Mouse (Mus musculus): ENCODE measurements around the gene Brat1. TPM values are rescaled to one million over a fixed set of nuclear protein-coding genes. Genes with fewer than 3 reads are reported as not detected.
A peak's percentile ranks its signal among the peaks of the same experiment; 100 is the strongest.

The Brat1 gene
- total and polyA plus RNA-seq, 2 experiments = 5.5 to 14.4 TPM

GRCm38 (mm10) chr5:140767704-140768141 is 62.9 kb downstream of the Brat1 start:
- H3K27ac ChIP-seq (replicated peaks; ENCODE audit: insufficient read depth, low read depth, low read length) = peak overlapping the region; percentile 73
- H3K4me1 ChIP-seq (ENCODE audit: control insufficient read depth, insufficient read depth, low read length) = peaks cover 22% of the 10 kb centered on the region
- no peaks in the 10 kb centered on the region for H3K36me3 ChIP-seq (ENCODE audit: control insufficient read depth, insufficient read depth, low read length)
- peak overlapping the region; percentile 29; the same call in 1 of the 2 replicates for H3K9ac ChIP-seq (ENCODE audit: low read depth, low read length)
- WGBS = 57% methylated on average over 9 of the region's 9 CpGs
- peak; percentile 32 for DNase-seq (ENCODE audit: extremely low read depth, low read depth, low spot score)
- H3K4me3 ChIP-seq (ENCODE audit: insufficient read depth, low read depth, low read length) = no peak overlapping the region
- TF ChIP-seq POLR2A (IDR thresholded peaks at IDR 0.05; ENCODE audit: extremely low read depth, insufficient read depth, low read length) (no peak), CTCF (IDR thresholded peaks at IDR 0.05; ENCODE audit: low read depth, low read length) (no peak)
- H3K79me2 ChIP-seq (ENCODE audit: control insufficient read depth, insufficient read depth, low read length) = peaks cover 5% of the 10 kb centered on the region; the same call in 1 of the 2 replicates
- no peaks in the 10 kb centered on the region for H3K27me3 ChIP-seq (ENCODE audit: control insufficient read depth, insufficient read depth, low read length)

GRCm38 (mm10) chr5:140768333-140768732 is 63.5 kb downstream of the Brat1 start:
- Histone ChIP-seq H3K4me1 (ENCODE audit: control insufficient read depth, insufficient read depth, low read length) (peaks cover 22% of the 10 kb centered on the region), H3K27me3 (ENCODE audit: control insufficient read depth, insufficient read depth, low read length) (no peaks in the 10 kb centered on the region), H3K79me2 (ENCODE audit: control insufficient read depth, insufficient read depth, low read length) (peaks cover 8% of the 10 kb centered on the region; the same call in 1 of the 2 replicates), H3K36me3 (ENCODE audit: control insufficient read depth, insufficient read depth, low read length) (peaks cover 1% of the 10 kb centered on the region; the same call in 1 of the 2 replicates), H3K9ac (ENCODE audit: low read depth, low read length) (no peak overlapping the region), H3K27ac (replicated peaks; ENCODE audit: insufficient read depth, low read depth, low read length) (peak overlapping the region; percentile 73), H3K4me3 (ENCODE audit: insufficient read depth, low read depth, low read length) (no peak overlapping the region)
- 29% methylated on average over 5 of the region's 5 CpGs for WGBS
- peak; percentile 41 for DNase-seq (ENCODE audit: extremely low read depth, low read depth, low spot score)
- TF ChIP-seq CTCF (IDR thresholded peaks at IDR 0.05; ENCODE audit: low read depth, low read length) (no peak), POLR2A (IDR thresholded peaks at IDR 0.05; ENCODE audit: extremely low read depth, insufficient read depth, low read length) (no peak)

Other genes with a start within 250 kb of the Brat1 start
- 0.27 and 0.28 TPM in 2 replicates for gene Chst12, start 199.5 kb upstream of the Brat1 start, total RNA-seq (2014; rRNA removed)
- 1.1 and 1.4 TPM in 2 replicates for gene Chst12, start 199.5 kb upstream of the Brat1 start, polyA plus RNA-seq (2012; rRNA removed)
- gene Grifin, start 139.9 kb upstream of the Brat1 start, total RNA-seq (2014; rRNA removed) = not detected in 2 replicates
- not detected in 2 replicates for gene Grifin, start 139.9 kb upstream of the Brat1 start, polyA plus RNA-seq (2012; rRNA removed)
- gene Lfng, start 97.7 kb upstream of the Brat1 start, total RNA-seq (2014; rRNA removed) = 4.2 and 5.5 TPM in 2 replicates
- 9.2 and 9.5 TPM in 2 replicates for gene Lfng, start 97.7 kb upstream of the Brat1 start, polyA plus RNA-seq (2012; rRNA removed)
- 1.9 and 2.7 TPM in 2 replicates for gene Ttyh3, start 56.0 kb upstream of the Brat1 start, total RNA-seq (2014; rRNA removed)
- gene Ttyh3, start 56.0 kb upstream of the Brat1 start, polyA plus RNA-seq (2012; rRNA removed) = 7.1 and 8.6 TPM in 2 replicates
- 2.3 and 2.4 TPM in 2 replicates for gene Iqce, start 2.6 kb upstream of the Brat1 start, total RNA-seq (2014; rRNA removed)
- gene Iqce, start 2.6 kb upstream of the Brat1 start, polyA plus RNA-seq (2012; rRNA removed) = 3.8 and 5.5 TPM in 2 replicates
- gene Amz1, start 19.1 kb downstream of the Brat1 start, total RNA-seq (2014; rRNA removed) = 0.46 and 0.54 TPM in 2 replicates
- 0.15 and 0.93 TPM in 2 replicates for gene Amz1, start 19.1 kb downstream of the Brat1 start, polyA plus RNA-seq (2012; rRNA removed)
- 43.1 and 56.9 TPM in 2 replicates for gene Gna12, start 125.4 kb downstream of the Brat1 start, total RNA-seq (2014; rRNA removed)
- 85.1 and 88.2 TPM in 2 replicates for gene Gna12, start 125.4 kb downstream of the Brat1 start, polyA plus RNA-seq (2012; rRNA removed)

Measured in liver, adult 2 months (tissue).